Mouse (Mus musculus) bone marrow, adult 2 months (tissue): ENCODE results near the gene Cntfr.

Source experiments
- CTCF ChIP-seq: fragments of 200-500 bp; IDR thresholded peaks from 2 replicates; pipeline ENCODE4 v1.5.1; 2011; ENCODE audit warnings: low read length, control low read depth; ENCODE audit not compliant: control insufficient read depth, insufficient read depth
- POLR2A ChIP-seq: fragments of 200-500 bp; IDR thresholded peaks from 2 replicates; pipeline ENCODE4 v1.6.1; 2011; ENCODE audit warnings: low read depth, mild to moderate bottlenecking, control low read depth, low read length, borderline replicate concordance; ENCODE audit not compliant: control insufficient read depth

DNA sequence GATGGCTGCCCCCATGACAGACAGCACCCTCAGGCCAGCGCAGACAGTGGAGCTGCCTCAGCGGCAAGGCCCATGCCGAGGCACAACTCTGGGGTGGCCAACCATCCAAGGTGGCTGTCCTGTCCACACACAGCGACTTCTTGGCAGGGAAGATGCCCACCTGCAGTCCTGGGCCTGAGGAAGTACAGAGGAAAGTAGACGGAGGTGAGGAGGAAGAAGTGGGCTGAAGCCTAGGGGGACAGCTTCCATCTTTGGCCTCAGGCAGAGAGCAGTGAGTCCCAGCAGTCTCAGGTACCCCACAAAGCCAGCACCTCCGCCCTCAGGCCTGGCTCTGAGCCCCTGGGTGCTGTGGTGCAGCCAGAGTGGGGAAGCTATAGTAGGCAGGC is 58.1 kb downstream of the Cntfr start:
- TF ChIP-seq CTCF (no peak), POLR2A (no peak)
